Mouse (Mus musculus): ENCODE data around the gene Zfp281.

- no peak for TF ChIP-seq CTCF (conservative IDR thresholded peaks at IDR 0.05; ENCODE audit: low read length)
- TF ChIP-seq NANOG (IDR thresholded peaks at IDR 0.05; ENCODE audit: borderline replicate concordance, low read length) = no peak
- TF ChIP-seq POU5F1 (IDR thresholded peaks at IDR 0.05; ENCODE audit: borderline replicate concordance, low read length) = no peak
Observed at GRCm38 (mm10) chr1:136608339-136609261, 16.1 kb upstream of the Zfp281 start.
